Mouse (Mus musculus): ENCODE results near the gene B4galnt4. TPM values are rescaled to one million over a fixed set of nuclear protein-coding genes. Genes with fewer than 3 reads are reported as not detected.

Gene B4galnt4
- not detected in 4 replicates for total RNA-seq (2023; ENCODE audit: inconsistent age)

DNA sequence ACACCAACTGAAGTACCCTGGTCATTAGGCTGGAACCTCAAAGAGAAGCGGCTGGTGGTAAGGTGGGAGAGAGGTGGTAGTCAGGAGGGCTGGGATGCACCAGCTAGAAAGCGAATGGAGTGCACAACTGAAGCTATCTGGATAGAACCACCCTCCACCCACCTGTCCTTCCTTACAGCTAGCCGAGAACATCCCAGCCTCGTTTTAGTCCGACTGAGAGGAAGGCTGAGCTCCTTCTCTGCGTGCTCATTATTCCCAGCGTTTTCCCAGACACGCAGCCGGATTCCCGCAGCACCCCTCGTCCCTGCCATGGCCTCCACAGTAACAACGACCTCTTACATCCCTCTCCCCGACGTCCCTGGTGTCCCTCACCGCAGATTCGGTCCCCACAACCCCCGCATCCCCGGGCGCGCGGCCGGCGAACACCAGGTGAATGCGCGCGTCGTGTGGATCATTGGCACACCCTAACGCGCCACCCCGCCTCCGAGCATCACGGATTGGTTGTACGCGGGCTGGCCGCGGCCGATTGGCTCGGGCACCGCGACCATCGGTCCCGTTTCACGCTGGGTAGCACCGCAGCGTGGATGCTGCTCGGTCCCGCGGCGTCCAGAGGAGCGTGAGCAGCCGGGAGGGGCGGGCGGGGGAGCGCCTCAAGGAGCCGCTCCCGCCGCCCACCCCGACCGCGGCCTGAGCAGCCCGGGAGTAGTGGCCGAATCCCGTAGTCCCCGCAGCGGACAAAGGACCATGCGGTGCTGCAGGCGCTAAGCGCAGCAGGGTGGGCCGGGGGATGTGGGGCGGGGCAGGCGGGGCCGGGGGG lies at the start of gene B4galnt4:
B4galnt4 (plus strand) TSS at position 679 of the 817 bp plus-strand sequence.

DNA sequence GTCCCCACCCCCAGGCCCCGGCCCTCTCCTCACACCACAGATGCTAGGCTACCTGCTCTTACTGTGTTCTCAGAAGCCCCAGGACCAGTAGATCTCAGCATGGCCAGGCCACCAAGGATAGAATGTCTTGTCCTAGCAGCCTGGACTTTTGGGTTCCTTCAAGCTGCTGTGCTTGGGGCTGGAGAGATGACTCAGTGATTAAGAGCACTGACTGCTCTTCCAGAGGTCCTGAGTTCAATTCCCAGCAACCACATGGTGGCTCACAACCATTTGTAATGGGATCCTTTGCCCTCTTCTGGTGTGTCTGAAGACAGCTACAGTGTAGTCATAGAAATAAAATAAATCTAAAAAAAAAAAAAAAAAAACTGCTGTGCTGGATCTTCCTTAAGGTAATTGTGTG lies 43.1 kb upstream of the B4galnt4 start, which contains the start of gene Ifitm6:
Ifitm6 (minus strand) TSS at position 101 of the 400 bp plus-strand sequence.

DNA sequence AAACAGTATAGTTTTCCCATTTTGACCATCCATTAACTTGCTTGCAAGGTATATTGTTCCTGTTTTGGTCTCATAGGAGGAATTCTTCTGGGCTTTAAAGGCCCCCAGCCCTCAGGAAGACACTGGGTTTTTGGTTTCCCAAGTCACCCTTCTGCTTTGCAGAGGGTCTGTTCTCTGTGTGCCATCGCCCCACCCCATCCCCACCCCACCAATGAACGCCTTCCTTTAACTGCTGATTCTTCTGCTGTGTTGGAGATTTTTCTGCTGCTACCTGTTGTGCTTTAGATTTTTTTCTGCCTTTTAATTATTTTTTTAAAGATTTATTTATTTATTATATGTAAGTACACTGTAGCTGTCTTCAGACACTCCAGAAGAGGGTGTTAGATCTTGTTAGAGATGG lies 32.1 kb upstream of the B4galnt4 start, which contains the start of gene Gm17387:
Gm17387 (plus strand) TSS at position 301 of the 400 bp plus-strand sequence.

DNA sequence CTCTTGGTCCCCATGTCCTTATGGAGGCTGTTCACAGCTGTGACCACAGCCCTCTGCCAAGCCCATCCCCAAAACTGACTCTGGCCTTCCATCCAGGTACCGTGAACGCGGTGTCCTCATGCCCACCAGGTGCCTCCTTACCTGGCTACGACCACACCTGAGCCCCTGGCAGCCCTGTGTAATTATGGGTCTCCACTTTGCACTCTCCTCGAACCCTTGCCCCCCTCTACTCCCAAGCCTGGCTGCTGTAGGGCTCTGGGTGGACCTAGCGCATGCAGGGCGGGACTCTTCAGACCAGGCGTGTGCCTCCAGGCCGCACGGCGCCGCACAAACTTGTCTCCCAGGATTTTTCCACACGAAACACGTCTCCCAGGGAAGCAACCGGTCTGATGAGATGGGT lies 16.9 kb downstream of the B4galnt4 start, which contains the start of gene Pkp3:
Pkp3 (plus strand) TSS at position 378 of the 400 bp plus-strand sequence.

DNA sequence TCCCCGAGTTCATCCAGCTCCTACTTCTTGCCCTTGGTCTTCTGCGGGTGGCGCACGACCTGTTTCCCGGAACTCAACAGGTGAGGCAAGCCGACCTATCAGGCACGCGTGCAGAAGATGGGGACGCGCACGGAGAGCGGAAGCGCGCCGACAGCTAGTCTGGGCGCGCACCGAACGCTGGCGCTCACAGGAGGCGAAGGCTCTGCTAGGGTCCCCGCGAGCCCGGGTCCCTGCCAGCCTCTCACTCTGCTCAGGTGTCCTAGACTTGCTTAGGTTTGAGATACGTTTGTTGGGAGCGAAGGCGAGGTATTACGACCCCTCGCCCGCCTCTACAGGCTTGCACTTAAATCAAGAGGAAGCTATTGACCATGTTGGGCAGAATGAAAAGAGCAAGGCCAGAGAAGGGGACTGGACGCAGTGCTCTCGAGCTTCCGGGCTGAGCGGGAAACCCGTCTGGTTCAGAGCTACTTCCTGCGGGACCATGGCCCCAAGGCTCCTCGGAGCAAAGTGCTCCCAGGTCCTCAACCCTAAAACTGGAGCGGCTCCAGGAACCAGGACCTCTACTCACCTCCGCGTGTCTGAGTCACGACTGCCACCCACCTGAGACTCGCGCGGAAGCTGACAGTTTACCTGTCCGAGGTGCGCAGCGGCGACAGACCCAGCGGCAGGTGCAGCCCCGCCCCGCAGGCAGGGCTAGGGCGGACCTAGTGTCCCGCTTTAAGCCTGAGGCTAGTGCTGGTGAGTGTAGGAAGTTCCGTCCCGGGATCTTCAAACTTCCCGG lies 39.2 kb downstream of the B4galnt4 start, which contains the start of gene Sigirr:
Sigirr (minus strand) TSS at position 662 of the 781 bp plus-strand sequence.

DNA sequence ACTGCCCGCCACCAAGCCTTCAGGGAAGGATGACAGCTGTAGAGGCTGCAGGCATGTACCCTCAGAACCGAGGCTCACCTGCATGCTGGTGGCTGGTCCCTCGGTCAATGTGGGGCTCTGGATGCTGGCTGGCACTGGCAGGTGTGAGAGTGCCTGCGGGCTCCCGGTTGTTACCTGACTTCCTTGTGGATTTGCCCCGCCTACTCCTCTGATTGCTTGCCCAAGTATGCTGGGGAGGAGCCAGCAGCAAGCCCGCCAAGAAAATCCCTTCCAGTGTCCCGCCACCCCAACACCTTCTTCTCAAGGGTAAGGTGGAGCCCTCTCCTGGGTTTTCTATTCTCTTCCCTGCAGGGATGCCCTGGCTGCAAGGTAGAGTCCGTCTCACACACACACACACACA lies 56.7 kb downstream of the B4galnt4 start, which contains the start of gene Ano9:
Ano9 (minus strand) TSS at position 171 of the 400 bp plus-strand sequence.

Other genes with a start within 250 kb of the B4galnt4 start
- not detected in 4 replicates for gene Zfp941, start 238.9 kb upstream of the B4galnt4 start, total RNA-seq (2023; ENCODE audit: inconsistent age)
- not detected in 4 replicates for gene Urah, start 226.1 kb upstream of the B4galnt4 start, total RNA-seq (2023; ENCODE audit: inconsistent age)
- gene Scgb1c1, start 215.6 kb upstream of the B4galnt4 start, total RNA-seq (2023; ENCODE audit: inconsistent age): not detected in 4 replicates
- not detected in 4 replicates for gene Odf3, start 213.3 kb upstream of the B4galnt4 start, total RNA-seq (2023; ENCODE audit: inconsistent age)
- not detected in 4 replicates for gene Gm45785, start 204.8 kb upstream of the B4galnt4 start, total RNA-seq (2023; ENCODE audit: inconsistent age)
- 89.6 to 105 TPM (median 98.1 TPM) in 4 replicates for gene Ric8a, start 204.1 kb upstream of the B4galnt4 start, total RNA-seq (2023; ENCODE audit: inconsistent age)
- 19.0 to 24.5 TPM (median 21.9 TPM) in 4 replicates for gene Bet1l, start 203.5 kb upstream of the B4galnt4 start, total RNA-seq (2023; ENCODE audit: inconsistent age)
- 82.3 to 93.8 TPM (median 86.4 TPM) in 4 replicates for gene Psmd13, start 179.1 kb upstream of the B4galnt4 start, total RNA-seq (2023; ENCODE audit: inconsistent age)
- 9.4 to 10.6 TPM (median 9.8 TPM) in 4 replicates for gene Sirt3, start 178.8 kb upstream of the B4galnt4 start, total RNA-seq (2023; ENCODE audit: inconsistent age)
- not detected in 4 replicates for gene Cox8b, start 160.7 kb upstream of the B4galnt4 start, total RNA-seq (2023; ENCODE audit: inconsistent age)
- not detected in 4 replicates for gene Nlrp6, start 140.2 kb upstream of the B4galnt4 start, total RNA-seq (2023; ENCODE audit: inconsistent age)
- 16.3 to 20.3 TPM (median 17.9 TPM) in 4 replicates for gene Pgghg, start 119.7 kb upstream of the B4galnt4 start, total RNA-seq (2023; ENCODE audit: inconsistent age)
- gene Ifitm5, start 110.8 kb upstream of the B4galnt4 start, total RNA-seq (2023; ENCODE audit: inconsistent age): not detected in 4 replicates
- gene Gm45717, start 105.2 kb upstream of the B4galnt4 start, total RNA-seq (2023; ENCODE audit: inconsistent age): not detected in 4 replicates
- 8.8 to 13.3 TPM (median 11.4 TPM) in 4 replicates for gene Ifitm2, start 105.1 kb upstream of the B4galnt4 start, total RNA-seq (2023; ENCODE audit: inconsistent age)
- 1.0 to 1.5 TPM (median 1.4 TPM) in 4 replicates for gene Ifitm1, start 93.9 kb upstream of the B4galnt4 start, total RNA-seq (2023; ENCODE audit: inconsistent age)
- gene Ifitm3, start 50.3 kb upstream of the B4galnt4 start, total RNA-seq (2023; ENCODE audit: inconsistent age): 3.6 to 8.8 TPM (median 6.2 TPM) in 4 replicates
- 0.90 TPM in 1 of 4 replicates, not detected in the others for gene Ifitm6, start 43.2 kb upstream of the B4galnt4 start, total RNA-seq (2023; ENCODE audit: inconsistent age)
- gene Gm17387, start 32.0 kb upstream of the B4galnt4 start, total RNA-seq (2023; ENCODE audit: inconsistent age): not detected in 4 replicates
- gene Pkp3, start 17.1 kb downstream of the B4galnt4 start, total RNA-seq (2023; ENCODE audit: inconsistent age): 22.4 to 30.5 TPM (median 27.5 TPM) in 4 replicates
- gene Sigirr, start 39.5 kb downstream of the B4galnt4 start, total RNA-seq (2023; ENCODE audit: inconsistent age): 35.5 to 39.1 TPM (median 37.6 TPM) in 4 replicates
- gene Ano9, start 56.7 kb downstream of the B4galnt4 start, total RNA-seq (2023; ENCODE audit: inconsistent age): not detected in 4 replicates
- 7.8 to 11.5 TPM (median 9.6 TPM) in 4 replicates for gene Ptdss2, start 61.3 kb downstream of the B4galnt4 start, total RNA-seq (2023; ENCODE audit: inconsistent age)
- 67.1 to 79.0 TPM (median 70.2 TPM) in 4 replicates for gene Rnh1, start 111.8 kb downstream of the B4galnt4 start, total RNA-seq (2023; ENCODE audit: inconsistent age)
- gene Hras, start 132.9 kb downstream of the B4galnt4 start, total RNA-seq (2023; ENCODE audit: inconsistent age): 22.9 to 33.3 TPM (median 30.1 TPM) in 4 replicates
- 6.7 to 10.0 TPM (median 8.1 TPM) in 4 replicates for gene Lrrc56, start 133.1 kb downstream of the B4galnt4 start, total RNA-seq (2023; ENCODE audit: inconsistent age)
- 3.7 to 4.6 TPM (median 4.1 TPM) in 4 replicates for gene Lmntd2, start 153.0 kb downstream of the B4galnt4 start, total RNA-seq (2023; ENCODE audit: inconsistent age)
- gene Rassf7, start 154.8 kb downstream of the B4galnt4 start, total RNA-seq (2023; ENCODE audit: inconsistent age): 8.4 to 13.1 TPM (median 10.6 TPM) in 4 replicates
- 136 to 148 TPM (median 141 TPM) in 4 replicates for gene Phrf1, start 167.7 kb downstream of the B4galnt4 start, total RNA-seq (2023; ENCODE audit: inconsistent age)
- gene Irf7, start 205.4 kb downstream of the B4galnt4 start, total RNA-seq (2023; ENCODE audit: inconsistent age): 32.3 to 66.0 TPM (median 40.5 TPM) in 4 replicates
- gene Cdhr5, start 215.7 kb downstream of the B4galnt4 start, total RNA-seq (2023; ENCODE audit: inconsistent age): not detected in 4 replicates
- not detected in 4 replicates for gene Sct, start 218.0 kb downstream of the B4galnt4 start, total RNA-seq (2023; ENCODE audit: inconsistent age)
- gene Drd4, start 230.9 kb downstream of the B4galnt4 start, total RNA-seq (2023; ENCODE audit: inconsistent age): not detected in 4 replicates